ENCODE assay signal across 8 mouse cellular contexts in genomic region chrX:134586447-134586846, GRCm38 (mm10). TPM values are rescaled to one million over a fixed set of nuclear protein-coding genes. Genes with fewer than 3 reads are reported as not detected.
DNase-seq lines count a peak whose midpoint lies in the region; ATAC-seq and TF ChIP-seq lines count a peak whose summit lies in the region.

No protein-coding gene starts in this region.

- DNase-seq in kidney, postnatal 10 days: no peak
- DNase-seq in embryonic facial prominence, embryonic 10.5 days (ENCODE audit: low spot score): no peak
- no peak for DNase-seq in hindbrain, postnatal 0 days (ENCODE audit: low spot score)
- no peak for DNase-seq in frontal cortex, postnatal 10 days (ENCODE audit: low spot score in 2 of 2)
- no peak for DNase-seq in kidney, adult 11 months
- DNase-seq in adrenal gland, adult 2 months: no peak

- H3K27ac ChIP-seq in kidney, embryonic 16.5 days (ENCODE audit: low read length): 0 out of 2 replicates have a peak overlapping the region, but pooled peaks have one; percentile 92
- peak overlapping the region; percentile 89 for H3K27ac ChIP-seq in embryonic facial prominence, embryonic 10.5 days (replicated peaks)
- peak overlapping the region; percentile 71; the same call in 1 of the 2 replicates for H3K27ac ChIP-seq in hindbrain, postnatal 0 days
- no peak overlapping the region for H3K27ac ChIP-seq in midbrain, embryonic 16.5 days (ENCODE audit: low read length)

- no peak for ATAC-seq in kidney, embryonic 16.5 days (ENCODE audit: low FRiP score, low TSS enrichment)
- no peak for ATAC-seq in hindbrain, postnatal 0 days
- ATAC-seq in midbrain, embryonic 16.5 days: no peak

- H3K27me3 ChIP-seq in kidney, embryonic 16.5 days (ENCODE audit: insufficient read depth, low read length): no peaks in the 10 kb centered on the region; the same call in 1 of the 2 replicates
- peaks cover 41% of the 10 kb centered on the region for H3K27me3 ChIP-seq in embryonic facial prominence, embryonic 10.5 days (replicated peaks; ENCODE audit: low read depth, poor library complexity, severe bottlenecking)
- no peaks in the 10 kb centered on the region for H3K27me3 ChIP-seq in hindbrain, postnatal 0 days (ENCODE audit: insufficient read depth, low read length)
- H3K27me3 ChIP-seq in midbrain, embryonic 16.5 days (ENCODE audit: control insufficient read depth, insufficient read depth, low read depth, low read length): no peaks in the 10 kb centered on the region

- no peak for TF ChIP-seq CTCF in hindbrain, postnatal 0 days (IDR thresholded peaks at IDR 0.05; ENCODE audit: low read depth)

- no peaks in the 10 kb centered on the region for H3K4me1 ChIP-seq in kidney, embryonic 16.5 days (ENCODE audit: insufficient read depth, low read length)
- peaks cover 4% of the 10 kb centered on the region; the same call in 1 of the 2 replicates for H3K4me1 ChIP-seq in embryonic facial prominence, embryonic 10.5 days
- H3K4me1 ChIP-seq in hindbrain, postnatal 0 days (ENCODE audit: insufficient read depth, low read length): no peaks in the 10 kb centered on the region
- H3K4me1 ChIP-seq in midbrain, embryonic 16.5 days (ENCODE audit: control insufficient read depth, insufficient read depth, low read length): peaks cover 7% of the 10 kb centered on the region; the same call in 1 of the 2 replicates

- peak overlapping the region; percentile 75 for H3K9ac ChIP-seq in kidney, embryonic 16.5 days (replicated peaks; ENCODE audit: low read length)
- H3K9ac ChIP-seq in hindbrain, postnatal 0 days (replicated peaks; ENCODE audit: low read length): peak overlapping the region; percentile 52
- H3K9ac ChIP-seq in midbrain, embryonic 16.5 days (ENCODE audit: low read depth, low read length): peak overlapping the region; percentile 61

- WGBS in kidney, embryonic 16.5 days: 36% methylated on average over 8 of the region's 8 CpGs
- WGBS in embryonic facial prominence, embryonic 10.5 days: 34% methylated on average over 8 of the region's 8 CpGs
- WGBS in hindbrain, postnatal 0 days: 53% methylated on average over 8 of the region's 8 CpGs
- 35% methylated on average over 8 of the region's 8 CpGs for WGBS in midbrain, embryonic 16.5 days

- H3K4me3 ChIP-seq in kidney, embryonic 16.5 days (ENCODE audit: low read length): peak overlapping the region; percentile 61
- H3K4me3 ChIP-seq in embryonic facial prominence, embryonic 10.5 days: peak overlapping the region; percentile 66
- peak overlapping the region; percentile 44 for H3K4me3 ChIP-seq in hindbrain, postnatal 0 days (ENCODE audit: low read length)
- H3K4me3 ChIP-seq in midbrain, embryonic 16.5 days (ENCODE audit: low read depth, low read length): peak overlapping the region; percentile 46

- peak overlapping the region; percentile 66 for H3K4me2 ChIP-seq in kidney, embryonic 16.5 days (replicated peaks; ENCODE audit: low read depth, low read length)
- peak overlapping the region; percentile 58 for H3K4me2 ChIP-seq in hindbrain, postnatal 0 days (ENCODE audit: low read depth, low read length)
- peak overlapping the region; percentile 67 for H3K4me2 ChIP-seq in midbrain, embryonic 16.5 days (ENCODE audit: low read length)

- H3K36me3 ChIP-seq in kidney, embryonic 16.5 days (ENCODE audit: insufficient read depth, low read length): 0 out of 2 replicates have a peak, but pooled peaks cover 4% of the 10 kb centered on the region
- H3K36me3 ChIP-seq in embryonic facial prominence, embryonic 10.5 days (replicated peaks): peaks cover 33% of the 10 kb centered on the region
- H3K36me3 ChIP-seq in hindbrain, postnatal 0 days (ENCODE audit: insufficient read depth, low read length): no peaks in the 10 kb centered on the region; the same call in 1 of the 2 replicates
- no peaks in the 10 kb centered on the region for H3K36me3 ChIP-seq in midbrain, embryonic 16.5 days (ENCODE audit: control insufficient read depth, insufficient read depth, low read length)

- H3K9me3 ChIP-seq in kidney, embryonic 16.5 days (ENCODE audit: low read length): no peaks in the 10 kb centered on the region
- no peaks in the 10 kb centered on the region for H3K9me3 ChIP-seq in embryonic facial prominence, embryonic 10.5 days
- H3K9me3 ChIP-seq in hindbrain, postnatal 0 days (ENCODE audit: low read length): no peaks in the 10 kb centered on the region
- H3K9me3 ChIP-seq in midbrain, embryonic 16.5 days (replicated peaks; ENCODE audit: control insufficient read depth, low read length, poor library complexity, severe bottlenecking): no peaks in the 10 kb centered on the region

RNA-seq across cellular contexts. Expression of gene Rpl36a, which starts 1.0 kb away (rescaled TPM):
- 332 and 341 TPM in 2 replicates for polyA plus RNA-seq in kidney, embryonic 16.5 days (2015; fragmentation: Nextera tagmentation; extraction: Ambion mirVana)
- polyA plus RNA-seq in embryonic facial prominence, embryonic 10.5 days (2016; fragmentation: Nextera tagmentation; extraction: Ambion mirVana): 341 and 352 TPM in 2 replicates
- total RNA-seq in hindbrain, postnatal 0 days (2014; rRNA removed): 166 and 269 TPM in 2 replicates
- polyA plus RNA-seq in hindbrain, postnatal 0 days (2015; fragmentation: Nextera tagmentation; extraction: Ambion mirVana): 202 and 203 TPM in 2 replicates
- polyA plus RNA-seq in midbrain, embryonic 16.5 days (2015; fragmentation: Nextera tagmentation; extraction: Ambion mirVana): 144 and 152 TPM in 2 replicates
- total RNA-seq in adrenal gland, adult 2 months (2021): 100 to 1,000 TPM; 189 to 235 TPM
- 7.7 and 8.0 TPM in 2 replicates for polyA plus RNA-seq in adrenal gland, adult 2 months (2012; rRNA removed)

RNA-seq across cellular contexts. Expression of gene Btk, which starts 3.1 kb away (rescaled TPM):
- polyA plus RNA-seq in kidney, embryonic 16.5 days (2015; fragmentation: Nextera tagmentation; extraction: Ambion mirVana): 0.94 and 1.0 TPM in 2 replicates
- polyA plus RNA-seq in embryonic facial prominence, embryonic 10.5 days (2016; fragmentation: Nextera tagmentation; extraction: Ambion mirVana): 0.84 and 1.1 TPM in 2 replicates
- total RNA-seq in hindbrain, postnatal 0 days (2014; rRNA removed): 0.18 and 0.89 TPM in 2 replicates
- 0.44 and 0.76 TPM in 2 replicates for polyA plus RNA-seq in hindbrain, postnatal 0 days (2015; fragmentation: Nextera tagmentation; extraction: Ambion mirVana)
- polyA plus RNA-seq in midbrain, embryonic 16.5 days (2015; fragmentation: Nextera tagmentation; extraction: Ambion mirVana): 0.26 and 0.36 TPM in 2 replicates
- 1 to 10 TPM; 1.3 to 1.7 TPM for total RNA-seq in adrenal gland, adult 2 months (2021)
- polyA plus RNA-seq in adrenal gland, adult 2 months (2012; rRNA removed): 0.11 and 0.17 TPM in 2 replicates

RNA-seq across cellular contexts. Expression of gene Gla, which starts 14.5 kb away (rescaled TPM):
- 5.2 and 7.0 TPM in 2 replicates for polyA plus RNA-seq in kidney, embryonic 16.5 days (2015; fragmentation: Nextera tagmentation; extraction: Ambion mirVana)
- 5.9 and 7.2 TPM in 2 replicates for polyA plus RNA-seq in embryonic facial prominence, embryonic 10.5 days (2016; fragmentation: Nextera tagmentation; extraction: Ambion mirVana)
- 3.9 and 6.0 TPM in 2 replicates for total RNA-seq in hindbrain, postnatal 0 days (2014; rRNA removed)
- polyA plus RNA-seq in hindbrain, postnatal 0 days (2015; fragmentation: Nextera tagmentation; extraction: Ambion mirVana): 4.8 TPM in 2 replicates
- 3.2 and 3.8 TPM in 2 replicates for polyA plus RNA-seq in midbrain, embryonic 16.5 days (2015; fragmentation: Nextera tagmentation; extraction: Ambion mirVana)
- 10 to 100 TPM; 13.5 to 16.4 TPM for total RNA-seq in adrenal gland, adult 2 months (2021)
- polyA plus RNA-seq in adrenal gland, adult 2 months (2012; rRNA removed): 0.91 and 1.1 TPM in 2 replicates

RNA-seq across cellular contexts. Expression of gene Hnrnph2, which starts 14.5 kb away (rescaled TPM):
- polyA plus RNA-seq in kidney, embryonic 16.5 days (2015; fragmentation: Nextera tagmentation; extraction: Ambion mirVana): 168 and 172 TPM in 2 replicates
- polyA plus RNA-seq in embryonic facial prominence, embryonic 10.5 days (2016; fragmentation: Nextera tagmentation; extraction: Ambion mirVana): 218 and 219 TPM in 2 replicates
- total RNA-seq in hindbrain, postnatal 0 days (2014; rRNA removed): 35.9 and 39.5 TPM in 2 replicates
- 131 and 134 TPM in 2 replicates for polyA plus RNA-seq in hindbrain, postnatal 0 days (2015; fragmentation: Nextera tagmentation; extraction: Ambion mirVana)
- polyA plus RNA-seq in midbrain, embryonic 16.5 days (2015; fragmentation: Nextera tagmentation; extraction: Ambion mirVana): 143 and 151 TPM in 2 replicates
- 100 to 1,000 TPM in 1 of 2 experiments, 10 to 100 TPM in 1; 99.9 to 107 TPM for total RNA-seq in adrenal gland, adult 2 months (2021)
- 2.1 TPM in 2 replicates for polyA plus RNA-seq in adrenal gland, adult 2 months (2012; rRNA removed)

RNA-seq across cellular contexts. Expression of gene Timm8a1, which starts 44.8 kb away (rescaled TPM):
- polyA plus RNA-seq in kidney, embryonic 16.5 days (2015; fragmentation: Nextera tagmentation; extraction: Ambion mirVana): 83.4 and 95.3 TPM in 2 replicates
- polyA plus RNA-seq in embryonic facial prominence, embryonic 10.5 days (2016; fragmentation: Nextera tagmentation; extraction: Ambion mirVana): 97.4 and 103 TPM in 2 replicates
- total RNA-seq in hindbrain, postnatal 0 days (2014; rRNA removed): 6.8 and 7.6 TPM in 2 replicates
- polyA plus RNA-seq in hindbrain, postnatal 0 days (2015; fragmentation: Nextera tagmentation; extraction: Ambion mirVana): 47.0 and 48.2 TPM in 2 replicates
- 40.7 and 40.8 TPM in 2 replicates for polyA plus RNA-seq in midbrain, embryonic 16.5 days (2015; fragmentation: Nextera tagmentation; extraction: Ambion mirVana)
- 10 to 100 TPM; 33.2 to 40.3 TPM for total RNA-seq in adrenal gland, adult 2 months (2021)
- polyA plus RNA-seq in adrenal gland, adult 2 months (2012; rRNA removed): 0.30 and 0.33 TPM in 2 replicates

Comparison
In these comparisons a context has a peak if more than half of its experiments do, and no peak if none do; other contexts are left out.
1. RNA of gene Rpl36a, which starts 1.0 kb away (polyA plus RNA-seq): 341 to 352 TPM in embryonic facial prominence, embryonic 10.5 days, 332 to 341 TPM in kidney, embryonic 16.5 days, 202 to 203 TPM in hindbrain, postnatal 0 days and 144 to 152 TPM in midbrain, embryonic 16.5 days; 7.7 to 8.0 TPM in adrenal gland, adult 2 months; every median in the first group is over 10 times any median in the second.
2. Peak in every context shown above with its lines, with median percentiles within 50 percentile points of each other: H3K4me2 ChIP-seq, H3K4me3 ChIP-seq and H3K9ac ChIP-seq.